Mouse (Mus musculus) c-Kit-negative CD71-positive TER-119-positive erythroid progenitor cells, embryonic 14.5 days (primary cell): ENCODE data around the gene Nit2.

Source experiments
- DNase-seq: peaks from one replicate; pipeline ENCODE4 v3.0.0-alpha.2; 2013; ENCODE audit warnings: low read depth, low spot score

The Nit2 gene

DNA sequence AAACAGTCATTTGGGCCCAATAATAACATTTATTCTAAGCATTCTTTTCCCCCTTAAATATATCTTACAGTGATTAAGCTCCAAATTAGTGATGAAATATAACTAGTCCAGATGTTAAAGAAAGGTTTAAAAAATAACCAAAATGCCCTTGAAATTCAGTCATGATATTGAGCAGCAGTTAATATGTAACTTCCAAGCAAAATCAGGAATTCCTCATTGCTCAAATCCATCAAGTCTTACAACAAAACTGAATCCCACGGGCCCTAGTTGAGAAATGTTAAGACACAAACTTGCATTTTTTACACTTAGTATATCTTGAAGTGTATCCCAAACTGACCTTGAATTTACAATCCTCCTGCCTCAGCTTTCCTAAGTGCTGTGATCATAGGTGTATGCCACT, 3.4 kb downstream of the Nit2 start:
- no peak for DNase-seq

DNA sequence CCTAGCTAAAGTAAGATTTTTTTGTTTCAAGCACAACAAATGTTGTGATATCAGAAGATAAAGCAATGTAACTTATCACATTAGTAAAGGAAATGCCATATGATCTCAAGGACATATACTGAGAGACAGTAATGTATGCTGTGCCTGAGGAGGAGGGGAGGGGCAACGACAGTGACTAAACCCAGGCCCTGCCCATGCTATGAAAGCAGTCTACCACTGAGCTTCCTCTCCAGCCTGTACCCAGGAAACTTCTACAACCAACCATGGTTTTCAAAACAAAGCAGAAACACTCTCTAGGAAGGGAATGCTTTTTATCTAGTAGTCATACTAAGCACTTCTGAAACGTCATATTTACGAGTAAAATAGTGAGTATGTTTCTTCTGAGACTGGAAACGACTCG, 4.3 kb downstream of the Nit2 start:
- DNase-seq = no peak

DNA sequence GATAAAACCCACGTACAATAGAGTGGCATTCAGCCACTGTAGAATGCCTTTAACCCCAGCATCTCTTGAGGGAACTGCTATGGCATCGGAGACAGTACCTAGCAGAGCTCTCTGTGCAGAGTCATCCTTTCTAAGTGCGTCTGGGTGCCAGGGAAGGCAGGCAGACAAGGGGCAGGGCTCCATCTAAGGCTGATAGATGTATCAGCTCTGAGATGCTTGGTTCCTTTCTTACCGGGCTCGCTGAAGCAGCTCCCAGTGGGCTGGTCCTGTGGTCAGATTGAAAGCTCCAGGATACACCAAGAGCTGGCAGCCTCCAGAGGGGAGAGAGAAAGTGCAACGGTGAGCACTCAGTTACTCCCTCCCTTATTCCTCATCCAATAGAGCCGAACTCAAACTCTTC, 7.3 kb downstream of the Nit2 start:
- no peak for DNase-seq

DNA sequence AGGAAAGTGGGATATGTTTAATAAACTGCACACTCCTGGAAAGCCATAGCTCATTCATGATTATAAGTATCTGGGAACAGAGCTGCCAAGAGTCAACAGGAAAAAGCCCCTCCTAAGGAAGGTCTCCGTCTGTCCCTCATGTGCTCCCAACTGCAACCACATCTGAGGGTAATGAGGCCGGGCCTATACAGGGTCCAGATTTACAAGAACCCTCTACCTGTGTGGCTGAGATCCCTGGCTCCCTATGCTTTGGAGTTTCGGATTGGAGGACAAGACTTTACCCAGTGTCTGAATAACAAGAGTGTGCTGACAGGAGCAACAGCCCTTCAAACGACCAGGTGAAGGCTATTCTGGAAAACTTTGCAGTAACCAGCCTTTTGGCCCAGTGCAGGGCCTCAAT, 9.4 kb downstream of the Nit2 start:
- no peak for DNase-seq

DNA sequence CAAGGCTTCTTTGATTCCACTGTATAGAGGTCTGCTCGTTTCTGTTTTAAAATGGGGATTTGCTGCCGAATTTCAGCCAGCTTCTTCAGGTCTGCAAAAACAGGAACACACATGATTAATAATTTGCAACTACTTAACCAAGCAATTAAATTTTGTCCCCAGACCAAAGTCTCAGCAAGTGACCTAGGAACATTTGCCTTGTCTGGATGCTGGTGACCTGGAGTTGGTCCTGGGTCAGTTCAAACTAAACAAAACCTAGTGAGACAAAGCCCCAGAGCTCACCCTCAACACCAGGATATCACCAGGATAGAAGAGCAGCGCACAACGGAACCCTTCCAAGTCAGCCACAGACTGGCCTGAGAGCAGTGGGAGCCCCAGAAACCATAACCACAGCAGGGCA, 10.1 kb downstream of the Nit2 start:
- DNase-seq = no peak

DNA sequence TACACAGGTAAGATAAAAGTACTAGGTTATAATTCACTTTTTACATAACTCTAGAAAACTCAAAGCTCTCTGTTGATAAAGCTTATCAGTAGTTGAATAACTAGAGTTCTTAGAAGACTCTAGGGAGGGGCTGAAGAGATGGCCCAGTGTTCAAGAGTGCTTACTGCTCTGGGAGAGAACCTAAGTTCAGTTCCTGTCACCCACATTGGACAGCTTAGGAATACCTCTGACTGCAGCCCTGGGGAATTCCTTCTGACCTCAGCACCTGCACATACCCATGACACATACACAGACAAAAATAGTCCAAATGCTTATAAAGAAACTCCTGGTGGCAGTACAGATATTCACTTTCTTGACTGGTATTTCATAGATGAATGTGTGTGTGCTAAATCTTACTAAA, 11.2 kb downstream of the Nit2 start:
- DNase-seq = no peak

DNA sequence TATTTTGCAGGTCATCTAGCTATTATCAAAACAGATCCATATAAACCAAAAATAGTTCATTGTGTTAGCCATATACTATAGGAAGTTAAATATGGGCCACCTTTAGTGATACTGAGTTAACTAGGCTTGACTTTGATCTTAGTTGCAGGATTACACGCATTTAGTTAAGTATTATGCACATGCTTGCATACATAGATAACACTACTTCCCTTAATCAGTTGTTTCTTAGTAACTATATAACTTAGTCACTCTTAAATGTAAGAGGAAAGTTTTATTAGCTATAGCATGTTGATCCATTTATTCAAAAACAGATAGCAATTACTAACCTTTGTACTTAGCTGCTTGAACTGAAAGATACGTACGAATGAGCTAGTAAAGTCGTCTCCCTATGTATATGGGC, 15.7 kb downstream of the Nit2 start:
- DNase-seq = no peak

DNA sequence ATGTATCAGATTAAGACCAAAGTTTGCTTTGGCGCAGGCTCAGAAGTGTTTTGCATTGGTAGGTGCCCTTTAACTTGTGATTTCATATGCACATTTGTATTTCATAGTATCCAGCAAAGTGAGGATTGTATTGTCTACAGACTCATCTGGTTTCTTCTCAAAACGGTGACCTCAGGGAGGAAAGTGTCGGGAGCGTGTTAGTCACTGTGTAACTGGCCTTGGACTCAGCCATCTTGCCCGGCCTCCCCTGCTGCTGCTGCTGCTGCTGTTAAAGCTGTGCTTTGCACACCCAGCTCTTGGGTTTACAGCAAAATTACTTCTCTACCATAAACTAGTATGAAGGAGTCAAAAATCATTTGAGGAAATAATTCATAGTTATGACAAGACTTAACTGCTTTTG, 22.4 kb downstream of the Nit2 start:
- no peak for DNase-seq

DNA sequence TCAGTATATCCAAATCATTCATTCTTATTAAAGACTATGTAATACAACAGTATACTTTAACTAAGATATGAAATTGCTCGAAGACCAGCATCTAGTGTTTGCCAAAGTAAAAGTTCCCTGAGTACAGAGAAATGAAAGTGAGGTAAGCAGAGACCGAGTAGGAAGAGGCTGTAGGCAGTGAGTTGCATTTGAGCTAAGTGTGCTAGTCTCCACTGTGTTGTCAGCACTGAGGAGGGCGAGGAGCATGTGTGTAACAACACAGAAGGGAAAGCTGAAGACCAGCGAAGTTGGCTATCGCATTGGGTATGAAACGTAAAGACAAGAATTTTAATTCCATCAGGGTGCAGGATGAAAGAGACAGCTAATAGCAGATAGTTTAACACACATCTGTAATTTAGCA, 33.5 kb downstream of the Nit2 start:
- no peak for DNase-seq

DNA sequence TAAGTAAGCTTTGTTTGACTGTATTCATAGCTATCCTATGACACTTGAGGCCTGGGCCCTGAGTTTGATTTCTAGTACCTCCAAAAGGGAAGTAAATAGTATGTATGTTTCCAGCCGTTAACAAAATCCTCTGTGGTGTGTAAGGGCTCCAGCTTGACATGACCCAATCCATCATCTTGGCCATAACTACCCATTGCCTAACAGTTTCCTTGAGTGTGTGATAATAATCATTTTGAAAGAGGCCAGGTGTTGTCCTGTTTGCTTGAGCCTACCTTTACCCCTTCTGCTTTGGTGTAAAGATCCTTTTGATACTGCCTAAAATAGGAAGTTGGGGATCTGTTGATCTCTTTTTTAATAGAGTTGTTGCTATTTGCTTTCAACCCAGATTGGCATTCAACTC, 34.8 kb downstream of the Nit2 start:
- DNase-seq = no peak

DNA sequence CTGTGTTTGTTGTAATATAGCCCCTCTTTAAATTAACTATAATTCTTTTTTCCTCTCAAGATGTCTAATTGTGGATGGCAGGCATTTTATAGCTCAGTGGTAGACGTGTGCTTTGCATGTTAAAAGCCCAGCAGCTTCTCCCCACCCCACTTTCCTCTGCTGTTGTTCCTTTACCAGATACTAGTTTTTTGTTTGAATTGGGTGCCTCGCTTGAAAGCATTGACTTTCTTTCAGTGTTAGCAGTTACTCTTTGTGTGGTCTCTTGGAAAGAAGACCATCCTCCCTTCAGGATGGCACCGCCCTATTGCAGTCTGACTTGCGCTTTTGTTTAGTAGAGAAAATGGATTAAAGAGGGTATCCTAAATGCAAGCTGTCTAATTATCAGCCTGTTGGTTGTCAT, 35.6 kb downstream of the Nit2 start:
- DNase-seq = no peak

DNA sequence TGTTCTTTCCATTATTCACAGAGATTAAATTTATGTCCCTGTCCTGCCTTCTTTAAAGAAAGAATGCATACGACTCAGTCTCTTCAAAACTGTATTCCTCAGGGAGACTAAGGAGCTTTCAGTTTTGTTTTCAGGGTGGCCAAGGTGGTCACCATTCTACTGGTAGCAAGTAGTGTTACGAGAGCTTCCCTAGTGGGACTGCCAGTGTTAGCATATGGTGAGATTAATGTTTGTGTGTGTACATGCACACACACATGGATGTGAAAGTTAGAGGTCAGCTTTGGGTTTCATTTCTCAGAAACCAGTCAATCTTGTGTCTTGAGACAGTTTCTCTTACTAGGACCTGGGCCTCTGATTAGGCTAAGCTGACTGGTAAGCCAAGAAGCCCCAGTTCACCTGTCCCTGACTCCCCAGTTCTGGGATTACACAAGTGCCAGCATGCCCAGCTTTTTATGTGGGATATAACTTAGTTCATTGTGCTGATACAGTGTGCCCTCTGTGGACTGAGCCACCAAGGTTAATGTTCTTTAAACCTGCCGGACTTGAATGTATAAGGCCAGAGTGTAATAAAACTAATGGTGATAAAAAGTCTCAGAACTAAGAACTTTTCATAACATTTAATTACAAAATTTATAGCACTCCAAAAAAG, 36.3 kb downstream of the Nit2 start:
- no peak for DNase-seq

DNA sequence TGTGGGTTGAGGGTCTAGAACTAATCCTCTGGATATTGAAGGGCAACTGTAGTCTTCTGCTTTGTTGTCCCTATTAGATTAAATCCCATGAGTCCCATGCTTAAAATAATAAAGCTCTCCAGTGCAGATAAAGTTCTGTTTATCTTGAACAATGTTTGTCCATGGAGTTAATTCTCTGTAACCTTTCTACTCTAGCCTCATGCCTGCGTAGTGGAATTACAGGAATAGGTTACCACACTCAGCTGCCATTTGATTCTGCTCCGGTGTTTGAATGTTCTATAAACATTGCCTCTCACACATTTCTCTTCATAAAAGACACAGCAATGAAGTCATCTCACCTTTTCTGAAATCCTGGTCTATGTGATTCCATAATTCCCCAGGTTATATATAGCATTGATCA, 39.3 kb downstream of the Nit2 start:
- DNase-seq = no peak

DNA sequence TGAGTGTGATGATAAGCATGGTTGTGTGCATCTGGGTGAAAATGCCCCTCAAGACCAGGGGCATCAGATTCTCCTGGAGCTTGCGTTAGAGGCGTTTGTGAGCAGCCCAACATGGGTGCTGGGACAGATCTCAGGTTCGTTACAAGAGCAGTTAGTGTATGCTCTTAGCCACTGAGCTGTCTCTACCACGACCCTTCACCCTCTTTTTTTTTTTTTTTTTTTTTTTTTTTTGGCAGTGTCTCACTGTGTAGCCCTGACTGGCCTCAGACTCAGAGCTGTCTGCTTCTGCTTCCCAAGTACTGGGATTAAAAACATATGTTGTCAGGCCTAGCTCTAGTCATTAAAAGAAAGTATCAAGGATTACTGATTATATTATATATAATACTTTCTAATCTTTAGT, 40.9 kb downstream of the Nit2 start:
- no peak for DNase-seq

DNA sequence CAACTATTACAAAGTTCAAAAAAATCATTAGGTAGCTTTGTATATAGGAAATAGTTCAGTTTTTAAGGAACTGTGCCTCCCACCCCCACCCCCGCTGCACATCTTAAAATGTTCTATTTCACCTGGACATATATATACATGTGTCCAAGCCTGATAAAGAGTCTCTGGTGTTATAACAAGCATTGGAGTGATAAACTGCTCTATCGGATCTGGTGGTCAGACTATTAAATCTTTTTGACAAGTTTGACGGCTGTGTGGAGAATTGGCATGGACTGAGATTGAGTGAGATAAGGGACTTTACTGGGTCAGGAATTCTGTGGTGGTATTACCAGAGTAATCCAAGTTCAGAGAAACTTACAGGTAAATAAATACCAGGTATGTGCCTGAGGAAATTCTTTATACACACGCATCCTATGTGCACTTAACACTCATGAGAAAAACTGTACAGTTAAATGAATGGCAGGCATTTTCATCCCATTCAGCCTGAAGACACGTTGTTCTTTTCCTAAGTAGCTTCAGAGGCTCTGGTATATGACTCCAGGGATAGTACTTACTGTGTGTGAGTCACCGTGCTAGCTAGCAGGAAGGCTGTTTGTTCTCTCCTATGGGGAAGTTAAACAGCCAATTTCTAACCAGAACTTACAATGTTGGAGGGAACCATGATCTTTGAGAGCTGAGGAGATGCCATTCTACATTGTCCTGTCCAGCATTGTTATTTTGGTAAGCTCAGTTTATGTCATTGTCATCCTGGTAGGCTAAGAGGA, 44.3 kb downstream of the Nit2 start:
- peak; percentile 1 for DNase-seq

DNA sequence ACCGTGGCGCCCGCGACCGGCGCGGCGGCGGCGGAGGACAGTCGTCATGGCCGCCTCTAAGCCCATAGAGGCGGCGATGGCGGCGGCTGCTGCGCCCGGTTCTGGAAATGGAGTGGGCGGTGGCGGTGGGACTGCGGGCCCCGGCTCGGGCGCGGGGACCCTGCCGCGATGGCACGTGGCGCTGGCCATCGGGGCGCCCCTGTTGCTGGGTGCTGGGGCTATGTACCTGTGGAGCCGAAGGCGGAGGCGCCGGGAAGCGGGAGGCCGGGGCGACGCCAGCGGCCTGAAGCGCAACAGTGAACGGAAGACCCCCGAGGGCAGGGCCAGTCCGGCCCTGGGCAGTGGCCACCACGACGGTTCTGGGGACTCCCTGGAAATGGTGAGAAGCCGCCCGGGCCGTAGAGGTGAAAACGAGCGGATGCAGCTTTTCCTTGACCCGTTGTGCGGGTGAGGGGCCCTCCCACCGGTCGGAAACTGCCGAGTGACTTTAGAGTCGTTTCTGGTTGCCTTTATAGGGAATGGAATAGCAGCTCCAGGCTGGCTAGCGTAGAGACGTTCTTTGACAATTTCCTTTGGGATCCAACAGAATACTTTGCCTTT, 45.2 kb downstream of the Nit2 start:
- peak; percentile 11 for DNase-seq

DNA sequence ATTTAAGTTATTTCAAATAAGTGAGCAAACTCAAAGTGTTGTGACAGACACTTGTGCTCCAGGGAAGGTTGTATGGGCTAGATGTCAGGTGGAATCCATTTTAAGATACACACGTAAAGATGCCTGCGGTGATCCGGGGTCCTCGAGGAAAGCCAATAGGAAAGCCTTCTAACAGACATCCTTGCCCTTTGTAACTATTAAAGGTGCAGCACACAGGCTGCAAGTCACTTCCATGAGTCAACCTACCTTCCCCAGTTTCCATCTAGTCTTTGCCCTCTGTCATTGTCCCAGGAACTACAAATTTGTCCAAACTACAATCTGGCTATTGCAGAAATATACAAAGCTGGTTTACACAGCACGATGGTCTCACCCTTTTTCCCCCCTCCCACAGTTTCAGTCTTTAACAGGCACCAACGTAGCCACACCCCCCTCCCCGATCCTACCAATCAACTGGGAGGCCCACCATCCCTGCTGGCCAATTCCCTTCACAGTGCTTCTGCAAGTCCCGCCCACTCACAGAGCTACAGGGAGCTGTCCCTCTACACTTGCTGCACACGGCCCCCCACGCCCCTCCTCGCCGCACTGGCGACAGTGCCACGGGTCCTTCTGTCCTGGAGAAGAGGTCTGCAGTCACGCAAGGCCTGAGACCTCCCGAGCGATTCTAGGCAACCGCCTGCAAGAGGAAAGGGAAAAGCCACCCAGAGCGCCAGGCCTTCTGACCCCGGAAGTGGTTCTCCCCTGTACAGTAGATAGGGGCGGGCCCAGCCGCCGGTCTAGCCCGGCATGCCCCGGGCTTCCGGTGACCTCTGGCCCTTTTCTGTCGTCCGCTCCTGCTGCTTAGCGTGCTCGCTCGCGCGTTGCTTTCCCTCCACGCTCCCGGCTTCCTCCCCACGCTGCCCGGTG, 46.0 kb downstream of the Nit2 start, which contains the start of gene Tomm70a:
TSS of gene Tomm70a (plus strand) at position 791 of the 903 bp plus-strand sequence.
- peak; percentile 87 for DNase-seq

DNA sequence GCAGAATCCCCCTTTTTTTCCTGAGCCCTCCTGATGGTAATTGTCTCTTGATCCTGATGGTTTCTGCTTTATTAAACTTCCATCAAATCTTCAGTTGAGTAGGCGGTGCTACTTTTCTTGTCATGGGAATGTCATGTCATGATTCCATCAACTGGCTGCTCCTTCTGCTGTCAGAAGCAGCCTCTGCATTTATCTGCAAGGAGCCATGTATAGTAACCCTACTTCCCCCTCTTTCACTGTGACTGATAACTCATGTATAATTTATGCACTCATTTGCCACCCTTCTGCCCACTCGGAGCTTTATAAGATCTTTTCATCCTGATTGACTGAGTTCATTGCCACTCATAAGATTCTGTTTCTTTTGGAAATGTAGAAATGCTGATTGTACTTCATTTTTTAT, 49.6 kb downstream of the Nit2 start:
- DNase-seq = no peak

DNA sequence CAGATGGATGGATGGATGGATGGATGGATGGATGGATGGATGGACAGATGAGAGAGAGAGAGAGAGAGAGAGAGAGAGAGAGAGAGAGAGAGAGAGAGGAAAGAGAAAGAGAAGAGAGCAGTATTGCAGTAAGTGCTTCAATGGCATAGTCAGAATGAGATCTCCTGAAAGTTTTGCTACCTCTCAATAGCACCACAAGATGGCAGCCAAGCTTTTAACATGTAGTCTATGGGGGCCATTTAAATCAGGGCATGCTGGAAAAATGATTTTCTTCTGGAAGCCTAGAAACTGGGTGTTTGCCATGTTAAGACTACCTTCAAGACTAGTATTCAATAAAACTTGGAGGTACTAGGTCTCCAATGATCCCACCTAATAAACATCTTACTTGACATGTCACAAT, 51.1 kb downstream of the Nit2 start:
- no peak for DNase-seq
